Mouse (Mus musculus): Measurements from ENCODE around the gene Ube3b. TPM values are rescaled to one million over a fixed set of nuclear protein-coding genes. Genes with fewer than 3 reads are reported as not detected.
A peak's percentile ranks its signal among the peaks of the same experiment; 100 is the strongest.

The Ube3b gene
- total RNA-seq, 2 experiments from 2014 or later, result 116 to 120 TPM

GRCm38 (mm10) chr5:114415606-114416005 lies 35.2 kb downstream of the Ube3b start:
- intact Hi-C loops (cut with DNase I), result no loop called here
- TF ChIP-seq CTCF (IDR thresholded peaks at IDR 0.05), result no peak
- no peak overlapping the region for H3K27ac ChIP-seq
- no peak overlapping the region for H3K4me3 ChIP-seq
- DNase-seq, result no peak

GRCm38 (mm10) chr5:114416855-114417254 lies 36.4 kb downstream of the Ube3b start:
- TF ChIP-seq CTCF (IDR thresholded peaks at IDR 0.05), result no peak
- Histone ChIP-seq H3K27ac (no peak overlapping the region), H3K4me3 (no peak overlapping the region)
- intact Hi-C loops (cut with DNase I), result no loop called here
- DNase-seq, result no peak

DNA sequence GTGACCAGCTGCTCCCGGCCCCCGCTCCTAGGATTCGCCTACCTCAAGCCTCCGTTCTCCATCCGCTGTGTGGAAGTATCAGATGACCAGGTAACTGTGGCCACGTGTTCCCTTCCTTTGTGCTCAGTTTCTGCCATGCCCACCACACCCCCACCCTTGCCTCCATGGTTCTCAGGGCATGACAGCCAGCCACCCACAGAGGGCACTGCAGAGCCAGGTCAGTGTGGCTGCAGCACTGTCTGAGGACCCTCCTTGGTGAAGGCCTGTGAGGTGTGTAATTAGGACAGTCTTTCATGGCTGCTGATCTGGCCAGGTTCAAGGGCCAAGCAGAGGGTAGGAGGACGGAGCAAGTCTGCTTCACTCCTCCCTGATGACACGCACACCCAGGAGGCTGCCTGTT lies 38.1 kb downstream of the Ube3b start:
- Histone ChIP-seq H3K4me3 (no peak overlapping the region), H3K27ac (no peak overlapping the region)
- peak; percentile 33 for TF ChIP-seq CTCF (IDR thresholded peaks at IDR 0.05)
- intact Hi-C loops (cut with DNase I), result no loop called here
- DNase-seq, result no peak

GRCm38 (mm10) chr5:114421561-114422298 lies 41.3 kb downstream of the Ube3b start:
- Histone ChIP-seq H3K27ac (no peak overlapping the region), H3K4me3 (no peak overlapping the region)
- DNase-seq, result no peak
- intact Hi-C loops (cut with DNase I), result no loop called here
- TF ChIP-seq CTCF (IDR thresholded peaks at IDR 0.05), result no peak

DNA sequence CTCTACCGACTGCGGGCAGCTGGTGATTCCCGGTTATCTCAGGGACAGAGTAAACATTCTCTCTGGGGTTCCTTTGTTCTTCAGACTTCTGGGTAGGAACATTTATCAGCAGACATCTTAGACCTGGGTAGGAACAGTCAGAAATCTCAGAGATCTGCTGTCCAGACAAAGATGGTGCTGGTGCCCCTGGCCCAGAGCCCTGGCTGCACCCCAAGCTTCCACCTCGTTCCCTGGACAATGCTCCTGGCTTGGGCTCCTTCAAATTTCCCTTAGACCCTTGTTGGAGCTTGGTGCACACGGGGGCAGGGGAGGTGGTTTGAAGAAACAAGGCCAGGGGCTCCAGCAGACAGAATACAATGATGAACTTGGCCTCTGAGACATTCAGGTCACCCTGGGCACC lies 42.2 kb downstream of the Ube3b start:
- intact Hi-C loops (cut with DNase I), result no loop called here
- Histone ChIP-seq H3K4me3 (no peak overlapping the region), H3K27ac (no peak overlapping the region)
- DNase-seq, result no peak
- TF ChIP-seq CTCF (IDR thresholded peaks at IDR 0.05), result no peak

- DNase-seq, result no peak
- no peak for TF ChIP-seq CTCF (IDR thresholded peaks at IDR 0.05)
- H3K27ac ChIP-seq, result no peak overlapping the region
Measured at GRCm38 (mm10) chr5:114423961-114424360, 43.6 kb downstream of the Ube3b start.

DNA sequence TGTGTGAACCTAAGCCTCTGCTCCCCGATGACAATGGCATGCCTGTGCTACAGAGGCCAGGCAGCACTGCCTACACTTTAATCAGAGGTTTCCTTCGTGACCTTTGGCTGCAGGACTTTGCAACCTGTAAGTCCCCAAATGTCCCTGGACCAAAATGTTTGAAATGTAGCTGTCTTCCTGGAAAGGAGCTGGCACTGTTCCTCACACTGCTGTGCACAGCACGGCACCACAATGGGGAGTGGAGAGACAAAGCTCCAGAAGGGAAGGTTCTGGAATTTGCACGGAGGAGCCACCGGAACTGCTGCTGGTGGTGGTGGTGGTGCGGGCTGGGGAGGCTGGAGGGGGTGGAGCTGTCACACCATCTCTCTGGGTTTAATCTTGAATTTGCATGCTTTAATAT lies 46.3 kb downstream of the Ube3b start:
- no peak for TF ChIP-seq CTCF (IDR thresholded peaks at IDR 0.05)
- intact Hi-C loops (cut with DNase I), result no loop called here
- no peak overlapping the region for H3K27ac ChIP-seq
- no peak overlapping the region for H3K4me3 ChIP-seq
- DNase-seq, result no peak

More at GRCm38 (mm10) chr5:114423961-114424360, 43.6 kb downstream of the Ube3b start:
- no peak overlapping the region for H3K4me3 ChIP-seq
- intact Hi-C loops (cut with DNase I), result no loop called here

GRCm38 (mm10) chr5:114428621-114429020 lies 48.2 kb downstream of the Ube3b start:
- intact Hi-C loops (cut with DNase I), result no loop called here
- H3K4me3 ChIP-seq, result no peak overlapping the region
- DNase-seq, result no peak
- TF ChIP-seq CTCF (IDR thresholded peaks at IDR 0.05), result no peak
- H3K27ac ChIP-seq, result no peak overlapping the region

DNA sequence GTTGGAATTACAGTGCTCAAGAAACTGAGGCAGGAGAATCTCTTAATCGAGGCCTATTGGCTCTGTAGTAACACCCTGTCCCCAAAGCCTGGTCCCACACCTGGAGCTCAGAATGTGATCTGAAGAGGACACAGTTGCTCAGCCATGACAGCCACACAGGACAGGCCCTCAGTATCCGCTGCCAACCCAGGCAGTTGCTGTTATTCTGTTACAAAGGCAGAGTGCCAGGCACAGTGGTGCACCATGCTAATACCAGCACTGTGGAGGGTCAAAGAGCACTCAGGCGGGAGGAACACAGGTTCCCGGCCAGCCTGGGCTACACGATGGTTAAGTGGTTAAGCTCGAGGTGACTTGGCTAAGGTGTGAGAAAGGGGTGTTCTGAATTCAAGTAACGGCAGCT lies 49.4 kb downstream of the Ube3b start:
- no peak for TF ChIP-seq CTCF (IDR thresholded peaks at IDR 0.05)
- Histone ChIP-seq H3K27ac (no peak overlapping the region), H3K4me3 (no peak overlapping the region)
- intact Hi-C loops (cut with DNase I), result no loop called here
- peak; percentile 41 for DNase-seq

GRCm38 (mm10) chr5:114434359-114434758 lies 54.0 kb downstream of the Ube3b start:
- no peak for DNase-seq
- intact Hi-C loops (cut with DNase I), result no loop called here
- TF ChIP-seq CTCF (IDR thresholded peaks at IDR 0.05), result no peak
- no peak overlapping the region for H3K4me3 ChIP-seq
- H3K27ac ChIP-seq, result no peak overlapping the region

DNA sequence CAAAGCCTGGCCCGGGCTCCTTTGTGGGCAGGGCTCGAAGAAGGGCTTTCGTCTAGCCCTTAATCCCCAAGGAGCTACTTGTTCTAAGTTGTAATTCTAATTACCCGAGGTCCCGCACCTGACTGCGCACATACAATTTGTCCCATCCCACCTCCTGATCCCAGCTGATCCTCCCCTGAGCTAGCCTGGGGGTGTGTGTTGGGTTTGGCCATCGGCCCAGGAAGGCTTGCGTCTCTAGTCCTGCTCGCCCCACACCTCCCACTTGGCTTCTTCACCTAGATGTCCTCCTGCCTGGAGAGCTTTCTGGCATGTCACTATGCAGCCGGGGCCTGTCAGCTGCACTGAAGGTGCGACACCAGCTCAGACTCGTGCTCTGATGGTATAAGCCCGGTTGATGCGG lies 55.2 kb downstream of the Ube3b start:
- DNase-seq, result no peak
- intact Hi-C loops (cut with DNase I), result no loop called here
- no peak overlapping the region for H3K4me3 ChIP-seq
- H3K27ac ChIP-seq, result no peak overlapping the region
- no peak for TF ChIP-seq CTCF (IDR thresholded peaks at IDR 0.05)

DNA sequence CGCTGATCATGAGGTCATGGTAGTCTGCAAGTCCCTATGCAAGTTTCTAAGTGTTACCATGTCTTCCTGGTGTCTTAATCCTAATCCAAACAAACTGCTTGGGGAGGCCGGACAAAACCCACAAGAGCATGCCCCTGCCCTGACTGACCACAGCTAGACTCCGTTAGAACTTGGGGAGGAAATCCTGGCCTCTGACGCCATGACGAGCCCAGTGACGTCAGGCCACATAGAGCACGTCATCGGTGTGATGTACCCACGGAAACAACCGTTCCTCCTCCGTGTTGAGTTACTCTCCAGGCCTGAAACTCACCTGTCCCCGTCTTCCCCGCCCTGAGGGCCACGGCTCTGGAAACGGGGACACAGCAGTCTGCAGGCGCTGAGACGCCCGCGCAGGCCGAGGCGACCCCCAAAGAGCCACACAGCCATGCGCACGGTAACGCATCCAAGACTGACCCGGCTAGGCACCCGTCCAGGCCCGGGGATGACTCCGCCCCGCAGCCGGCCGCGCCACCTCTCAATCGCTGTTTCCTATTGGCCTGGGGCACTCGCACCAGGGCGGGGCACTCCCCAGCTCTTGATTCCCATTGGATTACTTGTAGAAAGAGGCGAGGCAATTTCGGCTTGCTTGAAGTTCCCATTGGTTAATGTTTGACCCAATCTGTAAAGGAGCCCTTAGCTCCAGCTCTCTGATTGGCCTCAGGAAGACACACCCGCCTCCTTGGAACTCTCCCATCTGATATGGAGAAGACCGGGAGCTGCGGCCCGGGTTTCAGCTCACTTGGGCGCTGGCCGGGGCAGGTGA lies 63.4 kb downstream of the Ube3b start, which contains the start of the genes Mmab and Mvk:
Mmab (minus strand) TSS at position 495 of the 802 bp plus-strand sequence.
Mvk (plus strand) TSS at position 704 of the 802 bp plus-strand sequence.
- intact Hi-C loops (cut with DNase I), result loop anchor here (5.0 kb wide), 1 partner anchor 61 kb away; the partner anchor contains the start of genes Kctd10 and Ube3b
- TF ChIP-seq CTCF (IDR thresholded peaks at IDR 0.05), result no peak
- peak within 1 kb of the TSS; percentile 94 for H3K4me3 ChIP-seq
- peak within 1 kb of the TSS; percentile 93 for H3K27ac ChIP-seq
- DNase-seq, result peak; percentile 98

DNA sequence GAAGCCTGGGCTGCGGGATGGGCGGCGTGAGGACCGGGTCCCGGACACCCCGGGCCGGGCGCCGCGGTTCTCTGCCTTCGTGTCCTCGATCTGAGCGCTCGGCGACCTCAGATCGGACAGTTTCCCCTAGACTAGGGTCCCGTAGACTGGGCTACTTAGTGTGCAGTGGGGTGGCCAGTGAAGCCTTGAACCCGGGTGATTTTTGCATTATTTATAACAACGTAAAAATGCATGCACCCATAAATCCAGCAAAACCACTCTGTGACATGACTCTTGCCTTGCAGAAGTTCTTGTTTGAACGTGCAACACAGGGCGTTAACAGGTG lies 63.9 kb downstream of the Ube3b start:
- Histone ChIP-seq H3K4me3 (peak overlapping the region; percentile 94), H3K27ac (peak overlapping the region; percentile 74)
- intact Hi-C loops (cut with DNase I), result loop anchor here (5.0 kb wide), 1 partner anchor 62 kb away; the partner anchor contains the start of genes Kctd10 and Ube3b
- DNase-seq, result no peak
- no peak for TF ChIP-seq CTCF (IDR thresholded peaks at IDR 0.05)

All from gastrocnemius, adult 2 months (tissue).